Mouse (Mus musculus): ENCODE results near the gene Gm6525.

DNA sequence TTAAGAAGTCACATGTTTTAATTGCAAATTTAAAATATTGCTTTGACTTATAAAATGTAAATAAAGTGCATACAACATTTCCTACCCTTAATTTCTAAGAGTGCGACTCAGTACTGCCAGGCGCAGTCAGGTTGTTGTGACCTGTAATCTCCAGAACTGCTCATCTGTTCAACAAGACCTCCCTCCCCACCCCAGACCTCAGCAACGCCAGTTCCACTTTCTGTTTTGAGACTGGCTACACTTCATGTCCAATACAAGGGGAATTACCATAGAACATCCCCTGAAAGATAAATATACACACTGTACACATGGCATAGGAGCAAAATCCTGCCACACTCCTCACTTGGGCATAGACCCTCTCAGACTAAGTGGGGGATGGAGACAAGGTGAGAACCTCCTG is 47.2 kb upstream of the Gm6525 start:
- TF ChIP-seq CTCF (IDR thresholded peaks at IDR 0.05; ENCODE audit: borderline replicate concordance, control insufficient read depth, extremely low read depth, insufficient read depth, low read length, poor library complexity): no peak
- no peak for TF ChIP-seq POLR2A (IDR thresholded peaks at IDR 0.05; ENCODE audit: control insufficient read depth, extremely low read depth, insufficient read depth, low read length, poor library complexity)

Data from thymus, adult 2 months (tissue).